Mouse (Mus musculus) spleen, postnatal 10 days (tissue): ENCODE results near the gene Bpifb2.
"Not testable (repeated sequence)": the region's sequence is repeated elsewhere in the genome, so short reads cannot be mapped to it uniquely, and the experiment has no call there.

Experiments used
- DNase-seq, 2 experiments: peaks; one replicate each; pipeline ENCODE4 v3.0.0; 2021 to 2022; ENCODE audit warnings: low spot score in 2 of 2

The Bpifb2 gene

GRCm38 (mm10) chr2:153874745-153875144 is at the start of gene Bpifb2:
Bpifb2 (plus strand) TSS chr2:153875045.
- DNase-seq = no peak

- not testable (repeated sequence) for DNase-seq
Observed at GRCm38 (mm10) chr2:153825900-153826299, 48.9 kb upstream of the Bpifb2 start.

GRCm38 (mm10) chr2:153827171-153827830 is 47.5 kb upstream of the Bpifb2 start:
- DNase-seq = no peak

- DNase-seq = no peak
Observed at GRCm38 (mm10) chr2:153828704-153829103, 46.1 kb upstream of the Bpifb2 start.

- no peak for DNase-seq
Observed at GRCm38 (mm10) chr2:153833291-153833690, 41.6 kb upstream of the Bpifb2 start.

- no peak for DNase-seq
Observed at GRCm38 (mm10) chr2:153842854-153843253, 32.0 kb upstream of the Bpifb2 start.

- DNase-seq = no peak
Observed at GRCm38 (mm10) chr2:153848389-153848788, 26.5 kb upstream of the Bpifb2 start.

- DNase-seq = peak in 1 of 2 experiments; percentile 41
Observed at GRCm38 (mm10) chr2:153850351-153851029, 24.4 kb upstream of the Bpifb2 start.

GRCm38 (mm10) chr2:153851030-153851360 is 23.9 kb upstream of the Bpifb2 start:
- DNase-seq = peak; percentile 14 to 71

GRCm38 (mm10) chr2:153853544-153853943 is 21.3 kb upstream of the Bpifb2 start:
- DNase-seq = no peak

- DNase-seq = no peak
Observed at GRCm38 (mm10) chr2:153859581-153859980, 15.3 kb upstream of the Bpifb2 start.

GRCm38 (mm10) chr2:153860315-153860714 is 14.5 kb upstream of the Bpifb2 start:
- no peak for DNase-seq

- DNase-seq = no peak
Observed at GRCm38 (mm10) chr2:153860715-153861114, 14.1 kb upstream of the Bpifb2 start.

- DNase-seq = no peak
Observed at GRCm38 (mm10) chr2:153861960-153862359, 12.9 kb upstream of the Bpifb2 start.

GRCm38 (mm10) chr2:153870984-153871383 is 3.9 kb upstream of the Bpifb2 start, which contains the start of gene Sun5:
Sun5 (minus strand) TSS chr2:153871084.
- DNase-seq = no peak

GRCm38 (mm10) chr2:153899111-153899510 is 24.3 kb downstream of the Bpifb2 start:
- no peak for DNase-seq

GRCm38 (mm10) chr2:153900088-153900487 is 25.2 kb downstream of the Bpifb2 start, which contains the start of gene Bpifb6:
Bpifb6 (plus strand) TSS chr2:153900388.
- DNase-seq = no peak

- no peak for DNase-seq
Observed at GRCm38 (mm10) chr2:153902726-153903125, 27.9 kb downstream of the Bpifb2 start.

- no peak for DNase-seq
Observed at GRCm38 (mm10) chr2:153906626-153907025, 31.8 kb downstream of the Bpifb2 start.

- DNase-seq = no peak
Observed at GRCm38 (mm10) chr2:153914151-153914550, 39.3 kb downstream of the Bpifb2 start.

GRCm38 (mm10) chr2:153917930-153918329 is 43.1 kb downstream of the Bpifb2 start, which contains the start of gene Bpifb3:
Bpifb3 (plus strand) TSS chr2:153918230.
- DNase-seq = no peak

- no peak for DNase-seq
Observed at GRCm38 (mm10) chr2:153921246-153921645, 46.4 kb downstream of the Bpifb2 start.

GRCm38 (mm10) chr2:153929871-153930413 is 55.1 kb downstream of the Bpifb2 start:
- peak; percentile 30 to 68 for DNase-seq
